Mouse (Mus musculus): ENCODE results near the gene Tcf12. TPM values are rescaled to one million over a fixed set of nuclear protein-coding genes. Genes with fewer than 3 reads are reported as not detected.

Tcf12 gene
- polyA plus RNA-seq, 1 experiment from 2014 or later = 108 TPM

- ATAC-seq (ENCODE audit: low FRiP score, low TSS enrichment) = no peak
- Histone ChIP-seq H3K36me3 (ENCODE audit: control insufficient read depth, insufficient read depth, low read length) (no peaks in the 10 kb centered on the region), H3K9ac (ENCODE audit: low read depth, low read length) (no peak overlapping the region), H3K4me2 (replicated peaks; ENCODE audit: low read depth, low read length) (no peak overlapping the region), H3K4me1 (ENCODE audit: control insufficient read depth, insufficient read depth, low read length) (no peaks in the 10 kb centered on the region), H3K4me3 (ENCODE audit: low read length) (no peak overlapping the region), H3K27ac (ENCODE audit: low read depth, low read length) (no peak overlapping the region), H3K27me3 (ENCODE audit: control insufficient read depth, insufficient read depth, low read length) (no peaks in the 10 kb centered on the region), H3K9me3 (ENCODE audit: control insufficient read depth, low read length) (no peaks in the 10 kb centered on the region)
- WGBS = 90% methylated on average over 1 of the region's 1 CpGs
Observed at GRCm38 (mm10) chr9:72016021-72016420, 95.7 kb downstream of the Tcf12 start.

GRCm38 (mm10) chr9:72014585-72015381 is 96.9 kb downstream of the Tcf12 start:
- Histone ChIP-seq H3K27ac (ENCODE audit: low read depth, low read length) (no peak overlapping the region), H3K4me1 (ENCODE audit: control insufficient read depth, insufficient read depth, low read length) (no peaks in the 10 kb centered on the region), H3K36me3 (ENCODE audit: control insufficient read depth, insufficient read depth, low read length) (no peaks in the 10 kb centered on the region), H3K9ac (ENCODE audit: low read depth, low read length) (no peak overlapping the region), H3K9me3 (ENCODE audit: control insufficient read depth, low read length) (no peaks in the 10 kb centered on the region), H3K27me3 (ENCODE audit: control insufficient read depth, insufficient read depth, low read length) (no peaks in the 10 kb centered on the region), H3K4me2 (replicated peaks; ENCODE audit: low read depth, low read length) (no peak overlapping the region), H3K4me3 (ENCODE audit: low read length) (no peak overlapping the region)
- 80% methylated on average over 4 of the region's 4 CpGs for WGBS
- ATAC-seq (ENCODE audit: low FRiP score, low TSS enrichment) = no peak

- 88% methylated on average over 1 of the region's 1 CpGs for WGBS
- Histone ChIP-seq H3K9me3 (ENCODE audit: control insufficient read depth, low read length) (no peaks in the 10 kb centered on the region), H3K4me1 (ENCODE audit: control insufficient read depth, insufficient read depth, low read length) (no peaks in the 10 kb centered on the region), H3K27ac (ENCODE audit: low read depth, low read length) (no peak overlapping the region), H3K9ac (ENCODE audit: low read depth, low read length) (no peak overlapping the region), H3K27me3 (ENCODE audit: control insufficient read depth, insufficient read depth, low read length) (no peaks in the 10 kb centered on the region), H3K4me3 (ENCODE audit: low read length) (no peak overlapping the region), H3K36me3 (ENCODE audit: control insufficient read depth, insufficient read depth, low read length) (no peaks in the 10 kb centered on the region), H3K4me2 (replicated peaks; ENCODE audit: low read depth, low read length) (no peak overlapping the region)
- ATAC-seq (ENCODE audit: low FRiP score, low TSS enrichment) = no peak
Observed at GRCm38 (mm10) chr9:72013541-72013940, 98.1 kb downstream of the Tcf12 start.

GRCm38 (mm10) chr9:72008634-72009033 is 103.0 kb downstream of the Tcf12 start:
- 94% methylated on average over 1 of the region's 1 CpGs for WGBS
- Histone ChIP-seq H3K4me2 (replicated peaks; ENCODE audit: low read depth, low read length) (no peak overlapping the region), H3K9ac (ENCODE audit: low read depth, low read length) (no peak overlapping the region), H3K4me1 (ENCODE audit: control insufficient read depth, insufficient read depth, low read length) (no peaks in the 10 kb centered on the region), H3K27ac (ENCODE audit: low read depth, low read length) (no peak overlapping the region), H3K9me3 (ENCODE audit: control insufficient read depth, low read length) (no peaks in the 10 kb centered on the region), H3K4me3 (ENCODE audit: low read length) (no peak overlapping the region), H3K27me3 (ENCODE audit: control insufficient read depth, insufficient read depth, low read length) (no peaks in the 10 kb centered on the region), H3K36me3 (ENCODE audit: control insufficient read depth, insufficient read depth, low read length) (no peaks in the 10 kb centered on the region)
- no peak for ATAC-seq (ENCODE audit: low FRiP score, low TSS enrichment)

- Histone ChIP-seq H3K27ac (ENCODE audit: low read depth, low read length) (no peak overlapping the region), H3K4me3 (ENCODE audit: low read length) (no peak overlapping the region), H3K4me1 (ENCODE audit: control insufficient read depth, insufficient read depth, low read length) (no peaks in the 10 kb centered on the region), H3K9ac (ENCODE audit: low read depth, low read length) (no peak overlapping the region), H3K9me3 (ENCODE audit: control insufficient read depth, low read length) (no peaks in the 10 kb centered on the region), H3K4me2 (replicated peaks; ENCODE audit: low read depth, low read length) (no peak overlapping the region), H3K36me3 (ENCODE audit: control insufficient read depth, insufficient read depth, low read length) (no peaks in the 10 kb centered on the region), H3K27me3 (ENCODE audit: control insufficient read depth, insufficient read depth, low read length) (no peaks in the 10 kb centered on the region)
- ATAC-seq (ENCODE audit: low FRiP score, low TSS enrichment) = no peak
- WGBS = 89% methylated on average over 3 of the region's 3 CpGs
Observed at GRCm38 (mm10) chr9:71991147-71991546, 120.5 kb downstream of the Tcf12 start.

- H3K4me1 ChIP-seq (ENCODE audit: control insufficient read depth, insufficient read depth, low read length) = no peaks in the 10 kb centered on the region
- ATAC-seq (ENCODE audit: low FRiP score, low TSS enrichment) = no peak
- no peak overlapping the region for H3K9ac ChIP-seq (ENCODE audit: low read depth, low read length)
- no peak overlapping the region for H3K4me3 ChIP-seq (ENCODE audit: low read length)
- no peaks in the 10 kb centered on the region for H3K27me3 ChIP-seq (ENCODE audit: control insufficient read depth, insufficient read depth, low read length)
- H3K36me3 ChIP-seq (ENCODE audit: control insufficient read depth, insufficient read depth, low read length) = no peaks in the 10 kb centered on the region
- H3K4me2 ChIP-seq (replicated peaks; ENCODE audit: low read depth, low read length) = no peak overlapping the region
- WGBS = 48% methylated on average over 1 of the region's 1 CpGs
- H3K27ac ChIP-seq (ENCODE audit: low read depth, low read length) = no peak overlapping the region; the same call in 1 of the 2 replicates
- no peaks in the 10 kb centered on the region for H3K9me3 ChIP-seq (ENCODE audit: control insufficient read depth, low read length)
Observed at GRCm38 (mm10) chr9:71990376-71990775, 121.3 kb downstream of the Tcf12 start.

- Histone ChIP-seq H3K4me2 (replicated peaks; ENCODE audit: low read depth, low read length) (no peak overlapping the region), H3K4me3 (ENCODE audit: low read length) (no peak overlapping the region), H3K9me3 (ENCODE audit: control insufficient read depth, low read length) (no peaks in the 10 kb centered on the region), H3K27me3 (ENCODE audit: control insufficient read depth, insufficient read depth, low read length) (no peaks in the 10 kb centered on the region), H3K9ac (ENCODE audit: low read depth, low read length) (no peak overlapping the region), H3K27ac (ENCODE audit: low read depth, low read length) (no peak overlapping the region), H3K36me3 (ENCODE audit: control insufficient read depth, insufficient read depth, low read length) (no peaks in the 10 kb centered on the region), H3K4me1 (ENCODE audit: control insufficient read depth, insufficient read depth, low read length) (no peaks in the 10 kb centered on the region)
- WGBS = 39% methylated on average over 1 of the region's 1 CpGs
- no peak for ATAC-seq (ENCODE audit: low FRiP score, low TSS enrichment)
Observed at GRCm38 (mm10) chr9:71989663-71990062, 122.0 kb downstream of the Tcf12 start.

- Histone ChIP-seq H3K9me3 (ENCODE audit: control insufficient read depth, low read length) (no peaks in the 10 kb centered on the region), H3K27ac (ENCODE audit: low read depth, low read length) (no peak overlapping the region), H3K4me1 (ENCODE audit: control insufficient read depth, insufficient read depth, low read length) (peaks cover 4% of the 10 kb centered on the region; the same call in 1 of the 2 replicates), H3K27me3 (ENCODE audit: control insufficient read depth, insufficient read depth, low read length) (no peaks in the 10 kb centered on the region), H3K9ac (ENCODE audit: low read depth, low read length) (no peak overlapping the region), H3K4me2 (replicated peaks; ENCODE audit: low read depth, low read length) (no peak overlapping the region), H3K4me3 (ENCODE audit: low read length) (no peak overlapping the region), H3K36me3 (ENCODE audit: control insufficient read depth, insufficient read depth, low read length) (no peaks in the 10 kb centered on the region)
- 96% methylated on average over 2 of the region's 2 CpGs for WGBS
- ATAC-seq (ENCODE audit: low FRiP score, low TSS enrichment) = no peak
Observed at GRCm38 (mm10) chr9:71986716-71987115, 125.0 kb downstream of the Tcf12 start.

GRCm38 (mm10) chr9:71982826-71983225 is 128.8 kb downstream of the Tcf12 start:
- H3K4me3 ChIP-seq (ENCODE audit: low read length) = no peak overlapping the region
- ATAC-seq (ENCODE audit: low FRiP score, low TSS enrichment) = no peak
- 86% methylated on average over 1 of the region's 1 CpGs for WGBS
- H3K4me1 ChIP-seq (ENCODE audit: control insufficient read depth, insufficient read depth, low read length) = peaks cover 4% of the 10 kb centered on the region; the same call in 1 of the 2 replicates
- H3K9me3 ChIP-seq (ENCODE audit: control insufficient read depth, low read length) = no peaks in the 10 kb centered on the region
- no peaks in the 10 kb centered on the region for H3K36me3 ChIP-seq (ENCODE audit: control insufficient read depth, insufficient read depth, low read length)
- H3K27me3 ChIP-seq (ENCODE audit: control insufficient read depth, insufficient read depth, low read length) = no peaks in the 10 kb centered on the region
- no peak overlapping the region for H3K4me2 ChIP-seq (replicated peaks; ENCODE audit: low read depth, low read length)
- no peak overlapping the region for H3K27ac ChIP-seq (ENCODE audit: low read depth, low read length)
- H3K9ac ChIP-seq (ENCODE audit: low read depth, low read length) = no peak overlapping the region

Measured in kidney, embryonic 14.5 days (tissue).